Comparison of ENCODE assay signal across 20 mouse cellular contexts in the genomic region with DNA sequence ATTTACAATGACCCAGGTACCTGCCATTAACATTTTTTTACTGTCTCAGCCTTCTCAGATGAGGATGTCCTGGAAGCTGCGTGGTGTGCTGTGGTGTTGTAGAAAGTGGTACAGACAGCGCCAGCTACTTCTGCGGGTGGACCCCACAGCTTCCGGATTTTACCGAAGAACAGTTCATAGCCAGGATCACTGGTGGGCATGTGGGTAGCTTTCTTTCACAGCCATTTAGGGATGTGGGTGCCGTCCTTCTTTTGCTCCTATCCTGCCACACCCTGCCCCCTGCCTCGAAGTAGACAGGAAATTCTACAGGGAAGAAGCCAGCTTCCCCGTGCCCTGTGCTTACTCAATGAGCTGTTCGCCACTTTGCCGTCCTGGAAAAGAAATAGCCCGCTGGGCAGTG. TPM values are rescaled to one million over a fixed set of nuclear protein-coding genes. Genes with fewer than 3 reads are reported as not detected.
DNase-seq lines count a peak whose midpoint lies in the region; ATAC-seq and TF ChIP-seq lines count a peak whose summit lies in the region.
"Had no signal": no experiment of that assay in that cellular context is flagged by ENCODE, and none has a peak within 500 bp of the region (broad histone marks: within the 10 kb centered on the region; RNA-seq: fewer than 3 reads in every experiment).

No protein-coding gene starts in this region.

- no peak for TF ChIP-seq POLR2A in ES-Bruce4 (IDR thresholded peaks at IDR 0.05; ENCODE audit: insufficient read depth, low read length)

- TF ChIP-seq CTCF in ES-Bruce4 (IDR thresholded peaks at IDR 0.05; ENCODE audit: low read depth, low read length) = no peak

- no peaks in the 10 kb centered on the region for H3K36me3 ChIP-seq in ES-Bruce4 (ENCODE audit: control insufficient read depth, insufficient read depth, low read length, poor library complexity, severe bottlenecking)
- no peaks in the 10 kb centered on the region for H3K36me3 ChIP-seq in hindbrain, embryonic 11.5 days (ENCODE audit: control insufficient read depth, insufficient read depth, low read length)
- H3K36me3 ChIP-seq: embryonic facial prominence, embryonic 13.5 days; embryonic facial prominence, embryonic 15.5 days; forebrain, embryonic 10.5 days; forebrain, embryonic 12.5 days had no signal

- H3K4me1 ChIP-seq in ES-Bruce4 (ENCODE audit: control insufficient read depth, insufficient read depth, low read length) = no peaks in the 10 kb centered on the region
- H3K4me1 ChIP-seq in hindbrain, embryonic 11.5 days (replicated peaks; ENCODE audit: control insufficient read depth, insufficient read depth, low read length) = peaks cover 5% of the 10 kb centered on the region; the same call in 1 of the 2 replicates

- no peaks in the 10 kb centered on the region for H3K27me3 ChIP-seq in ES-Bruce4 (ENCODE audit: control insufficient read depth, insufficient read depth, low read length, poor library complexity, severe bottlenecking)
- H3K27me3 ChIP-seq in hindbrain, embryonic 11.5 days (ENCODE audit: control insufficient read depth, insufficient read depth, low read length) = no peaks in the 10 kb centered on the region
- H3K27me3 ChIP-seq: embryonic facial prominence, embryonic 13.5 days; embryonic facial prominence, embryonic 15.5 days had no signal

- 80% methylated on average over 11 of the region's 11 CpGs for WGBS in hindbrain, embryonic 11.5 days

- H3K9me3 ChIP-seq in ES-Bruce4 (replicated peaks; ENCODE audit: control insufficient read depth, insufficient read depth, low read length, poor library complexity, severe bottlenecking) = no peaks in the 10 kb centered on the region
- no peaks in the 10 kb centered on the region for H3K9me3 ChIP-seq in hindbrain, embryonic 11.5 days (ENCODE audit: control insufficient read depth, low read length)
- H3K9me3 ChIP-seq: embryonic facial prominence, embryonic 13.5 days had no signal

- H3K27ac ChIP-seq in ES-Bruce4 (ENCODE audit: insufficient read depth, low read length) = no peak overlapping the region
- no peak overlapping the region for H3K27ac ChIP-seq in hindbrain, embryonic 11.5 days (ENCODE audit: low read depth, low read length)
- H3K27ac ChIP-seq: embryonic facial prominence, embryonic 13.5 days; embryonic facial prominence, embryonic 15.5 days; forebrain, embryonic 10.5 days; forebrain, embryonic 12.5 days had no signal

- TF ChIP-seq EP300 in ES-Bruce4 (IDR thresholded peaks at IDR 0.05; ENCODE audit: insufficient read depth, low read depth, low read length) = no peak

- DNase-seq in hindbrain, embryonic 11.5 days (ENCODE audit: low spot score) = no peak
- DNase-seq in layer of hippocampus, postnatal 10 days (ENCODE audit: low spot score in 2 of 2) = no peak
- DNase-seq in yolk sac, embryonic 10.5 days (ENCODE audit: low spot score) = no peak
- DNase-seq: adrenal gland, adult 2 months; adrenal gland, postnatal 10 days; adrenal gland, postnatal 25 days; cerebellum, adult 11 months; cerebellum, adult 18-20 months; cerebellum, adult 8-10 months; cerebellum, adult 9-11 months; embryo, embryonic 11 days had no signal

- no peak overlapping the region for H3K4me2 ChIP-seq in hindbrain, embryonic 11.5 days (replicated peaks; ENCODE audit: low read depth, low read length)
- H3K4me2 ChIP-seq: embryonic facial prominence, embryonic 13.5 days; embryonic facial prominence, embryonic 15.5 days; forebrain, embryonic 12.5 days had no signal

- ATAC-seq in granulocyte monocyte progenitor cell, adult 5-6 weeks (replicated peaks; ENCODE audit: poor library complexity, severe bottlenecking) = peak; percentile 66
- no peak for ATAC-seq in hindbrain, embryonic 11.5 days (ENCODE audit: low FRiP score)
- ATAC-seq: forebrain, embryonic 14.5 days; forebrain, embryonic 16.5 days had no signal

- H3K9ac ChIP-seq in ES-Bruce4 (ENCODE audit: low read depth, poor library complexity, severe bottlenecking) = peak overlapping the region; percentile 27; the same call in 1 of the 2 replicates
- no peak overlapping the region for H3K9ac ChIP-seq in hindbrain, embryonic 11.5 days (ENCODE audit: low read depth, low read length)
- H3K9ac ChIP-seq: embryonic facial prominence, embryonic 13.5 days; embryonic facial prominence, embryonic 15.5 days; forebrain, embryonic 12.5 days had no signal

- H3K4me3 ChIP-seq in ES-Bruce4 (ENCODE audit: low read depth, low read length) = peak overlapping the region; percentile 42
- no peak overlapping the region for H3K4me3 ChIP-seq in hindbrain, embryonic 11.5 days (ENCODE audit: low read depth, low read length)
- H3K4me3 ChIP-seq: embryonic facial prominence, embryonic 13.5 days; embryonic facial prominence, embryonic 15.5 days; erythroblast, embryonic 14.5 days; forebrain, embryonic 10.5 days; forebrain, embryonic 12.5 days had no signal

RNA-seq across cellular contexts. Expression of a gene that starts 11.7 kb away (rescaled TPM):
- 3.4 and 5.3 TPM in 2 replicates for polyA plus RNA-seq in ES-Bruce4 (2011; ENCODE audit: insufficient read depth, insufficient read length, low read depth, missing spikeins)
- 0.34 and 2.0 TPM in 2 replicates for total RNA-seq in granulocyte monocyte progenitor cell, adult 5-6 weeks (2014; fragmentation: Nextera tagmentation)
- total RNA-seq in granulocyte monocyte progenitor cell, adult 5-6 weeks (2017) = not detected in 2 replicates
- 4.8 and 6.5 TPM in 2 replicates for polyA plus RNA-seq in hindbrain, embryonic 11.5 days (2014; fragmentation: Nextera tagmentation; extraction: Ambion mirVana)
- total RNA-seq in layer of hippocampus, postnatal 10 days (2021) = 1 to 10 TPM; 5.0 to 5.7 TPM
